Mouse (Mus musculus) lung, embryonic 14.5 days (tissue): ENCODE measurements around the gene Fgf11. TPM values are rescaled to one million over a fixed set of nuclear protein-coding genes. Genes with fewer than 3 reads are reported as not detected.

Source experiments
- ATAC-seq: fragments of 200-750 bp; cut with Nextera tagmentation; 2 replicates; pipeline ENCODE4 v1.8.0; 2017; ENCODE audit warnings: mild to moderate bottlenecking, moderate TSS enrichment, moderate library complexity; ENCODE audit not compliant: insufficient read depth
- DNase-seq: peaks from one replicate; pipeline ENCODE4 v3.0.0-alpha.2; 2015
- H3K27ac ChIP-seq: fragments of 300-500 bp; sonication (generic); 2 replicates; pipeline ENCODE4 v1.5.1; 2014; ENCODE audit warnings: low read depth, mild to moderate bottlenecking, moderate library complexity
- H3K27me3 ChIP-seq: fragments of 300-500 bp; sonication (generic); 2 replicates; pipeline ENCODE4 v1.6.1; 2014; ENCODE audit warnings: low read length, control low read depth; ENCODE audit not compliant: insufficient read depth
- H3K36me3 ChIP-seq: fragments of 300-500 bp; sonication (generic); 2 replicates; pipeline ENCODE4 v1.6.1; 2014; ENCODE audit warnings: control low read depth; ENCODE audit not compliant: insufficient read depth
- H3K4me1 ChIP-seq: fragments of 300-500 bp; sonication (generic); 2 replicates; pipeline ENCODE4 v1.6.1; 2014; ENCODE audit warnings: antibody characterized with exemption, control low read depth; ENCODE audit not compliant: insufficient read depth
- H3K4me2 ChIP-seq: fragments of 300-500 bp; sonication (generic); 2 replicates; pipeline ENCODE4 v1.6.1; 2014; ENCODE audit warnings: mild to moderate bottlenecking
- H3K4me3 ChIP-seq: fragments of 300-500 bp; sonication (generic); 2 replicates; pipeline ENCODE4 v1.5.1; 2014; ENCODE audit warnings: low read depth, low read length
- H3K9ac ChIP-seq: fragments of 300-500 bp; sonication (generic); 2 replicates; pipeline ENCODE4 v1.6.1; 2014
- H3K9me3 ChIP-seq: fragments of 300-500 bp; sonication (generic); 2 replicates; pipeline ENCODE4 v1.6.1; 2016; ENCODE audit warnings: low read depth, low read length, control low read depth
- CTCF ChIP-seq: IDR thresholded peaks from 2 replicates; pipeline ENCODE4 v1.5.1; 2016; ENCODE audit warnings: antibody characterized with exemption, low read depth
- WGBS: fragments of 180-500 bp; shearing (Covaris S2); extraction: QIAGEN DNeasy Blood & Tissue Kit; methylation state at CpG from one replicate; pipeline ENCODE4 v1.1.7; 2014; 5-methylcytosine and 5-hydroxymethylcytosine counted together
- polyA plus RNA-seq: library from polyadenylated mRNA; unstranded; fragments of >200 nt; fragmentation: Nextera tagmentation; extraction: Ambion mirVana; gene quantifications from 2 replicates; pipeline ENCODE4 v1.2.1, GENCODE M21; 2014

Gene Fgf11
- polyA plus RNA-seq, 1 experiment from 2014 or later = 1.6 TPM

DNA sequence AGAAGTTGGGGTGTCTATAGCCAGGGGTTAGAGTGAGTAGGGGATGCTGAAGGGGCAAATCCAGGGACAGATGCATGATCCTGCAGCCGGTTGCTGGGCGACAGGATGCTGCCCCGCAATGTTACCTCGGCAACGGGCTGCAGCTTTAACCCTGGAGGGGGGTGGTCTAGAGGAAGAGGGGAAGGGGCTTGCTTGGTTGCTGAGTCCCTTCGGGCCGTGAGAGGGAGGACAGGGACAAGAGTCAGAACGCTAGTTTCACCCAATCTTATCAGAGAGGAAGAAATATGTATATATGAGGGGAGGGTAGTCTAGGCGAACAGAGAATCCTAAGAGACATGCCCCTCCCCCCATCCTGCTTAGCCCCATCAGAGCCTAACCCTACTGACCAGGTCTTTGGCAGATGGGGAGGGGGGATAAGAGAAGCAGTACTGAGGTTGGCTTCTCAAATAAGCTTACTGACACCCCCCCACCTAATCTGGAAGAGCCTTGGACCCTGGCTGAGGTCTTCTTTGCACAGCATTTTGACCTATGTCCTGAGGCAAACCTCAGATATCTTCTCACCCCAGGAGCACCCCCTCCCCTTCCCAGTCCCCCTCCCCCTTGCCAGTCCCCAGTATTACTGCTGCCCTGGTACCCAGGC is 33.8 kb upstream of the Fgf11 start:
- H3K9me3 ChIP-seq = no peaks in the 10 kb centered on the region
- peaks cover 21% of the 10 kb centered on the region for H3K36me3 ChIP-seq
- H3K27ac ChIP-seq = no peak overlapping the region
- peak overlapping the region; percentile 73; the same call in 1 of the 2 replicates for H3K4me3 ChIP-seq
- 8% methylated on average over 9 of the region's 9 CpGs for WGBS
- DNase-seq (no peak), ATAC-seq (no peak)
- H3K9ac ChIP-seq = peak overlapping the region; percentile 20
- peak overlapping the region; percentile 75 for H3K4me2 ChIP-seq
- H3K4me1 ChIP-seq = peaks cover 19% of the 10 kb centered on the region; the same call in 1 of the 2 replicates
- no peak for TF ChIP-seq CTCF
- H3K27me3 ChIP-seq = peaks cover 14% of the 10 kb centered on the region; the same call in 1 of the 2 replicates

GRCm38 (mm10) chr11:69834001-69834549 is 32.4 kb upstream of the Fgf11 start:
- DNase-seq = peak; percentile 60
- peaks cover 14% of the 10 kb centered on the region; the same call in 1 of the 2 replicates for H3K27me3 ChIP-seq
- H3K4me1 ChIP-seq = peaks cover 16% of the 10 kb centered on the region; the same call in 1 of the 2 replicates
- H3K27ac ChIP-seq = no peak overlapping the region
- H3K9me3 ChIP-seq = no peaks in the 10 kb centered on the region
- H3K9ac ChIP-seq = peak overlapping the region; percentile 55
- peak overlapping the region; percentile 75 for H3K4me2 ChIP-seq
- 8% methylated on average over 46 of the region's 48 CpGs for WGBS
- H3K36me3 ChIP-seq = peaks cover 27% of the 10 kb centered on the region
- peak overlapping the region; percentile 73 for H3K4me3 ChIP-seq
- no peak for TF ChIP-seq CTCF
- ATAC-seq = no peak

DNA sequence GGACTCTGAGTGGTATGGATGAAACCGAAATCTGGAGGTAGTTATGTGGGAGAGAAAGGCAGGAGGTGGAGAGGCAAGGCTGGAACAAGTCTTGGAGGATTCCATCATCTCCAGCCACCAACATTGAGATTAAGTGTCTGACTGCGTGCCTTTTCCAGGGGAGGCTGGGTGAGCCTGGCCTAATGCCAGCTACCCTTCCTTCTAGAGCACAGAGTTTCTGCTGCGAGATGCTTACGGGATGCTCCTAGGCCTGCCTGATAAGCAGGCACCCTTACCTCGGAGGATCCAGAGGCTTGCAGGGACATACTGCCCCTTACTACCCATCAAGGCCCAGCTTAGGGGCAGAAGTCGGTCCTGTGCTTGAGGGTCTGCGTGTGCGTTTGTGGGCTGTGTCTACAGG is 31.9 kb upstream of the Fgf11 start:
- ATAC-seq = no peak
- 51% methylated on average over 8 of the region's 8 CpGs for WGBS
- H3K27ac ChIP-seq = no peak overlapping the region

GRCm38 (mm10) chr11:69828832-69829231 is 27.2 kb upstream of the Fgf11 start:
- Histone ChIP-seq H3K4me2 (no peak overlapping the region), H3K27me3 (peaks cover 4% of the 10 kb centered on the region; the same call in 1 of the 2 replicates), H3K4me1 (peaks cover 3% of the 10 kb centered on the region; the same call in 1 of the 2 replicates), H3K9me3 (no peaks in the 10 kb centered on the region), H3K4me3 (no peak overlapping the region), H3K9ac (no peak overlapping the region), H3K27ac (no peak overlapping the region), H3K36me3 (peaks cover 71% of the 10 kb centered on the region)
- WGBS = 73% methylated on average over 5 of the region's 5 CpGs
- no peak for DNase-seq
- ATAC-seq = no peak
- TF ChIP-seq CTCF = no peak

More for the DNA sequence above, 31.9 kb upstream of the Fgf11 start:
- Histone ChIP-seq H3K27me3 (peaks cover 14% of the 10 kb centered on the region; the same call in 1 of the 2 replicates), H3K4me1 (peaks cover 16% of the 10 kb centered on the region; the same call in 1 of the 2 replicates), H3K4me2 (peak overlapping the region; percentile 75), H3K9ac (peak overlapping the region; percentile 55), H3K4me3 (peak overlapping the region; percentile 73), H3K36me3 (peaks cover 32% of the 10 kb centered on the region), H3K9me3 (no peaks in the 10 kb centered on the region)
- TF ChIP-seq CTCF = no peak
- DNase-seq = no peak

GRCm38 (mm10) chr11:69823456-69823855 is 21.8 kb upstream of the Fgf11 start:
- H3K27me3 ChIP-seq = no peaks in the 10 kb centered on the region
- H3K36me3 ChIP-seq = peaks cover 41% of the 10 kb centered on the region
- DNase-seq (no peak), ATAC-seq (no peak)
- no peak overlapping the region for H3K4me3 ChIP-seq
- WGBS = 83% methylated on average over 2 of the region's 2 CpGs
- no peaks in the 10 kb centered on the region for H3K9me3 ChIP-seq
- H3K27ac ChIP-seq = no peak overlapping the region
- no peak overlapping the region for H3K4me2 ChIP-seq
- TF ChIP-seq CTCF = no peak
- no peak overlapping the region for H3K9ac ChIP-seq
- H3K4me1 ChIP-seq = no peaks in the 10 kb centered on the region

- Histone ChIP-seq H3K36me3 (peaks cover 31% of the 10 kb centered on the region; the same call in 1 of the 2 replicates), H3K4me1 (no peaks in the 10 kb centered on the region), H3K27ac (no peak within 1 kb of the TSS), H3K9me3 (peaks cover 7% of the 10 kb centered on the region; the same call in 1 of the 2 replicates), H3K9ac (no peak within 1 kb of the TSS), H3K27me3 (no peaks in the 10 kb centered on the region), H3K4me2 (no peak within 1 kb of the TSS), H3K4me3 (no peak within 1 kb of the TSS)
- ATAC-seq = no peak
- 78% methylated on average over 3 of the region's 3 CpGs for WGBS
- no peak for TF ChIP-seq CTCF
- no peak for DNase-seq
Observed at GRCm38 (mm10) chr11:69822080-69822479, 20.4 kb upstream of the Fgf11 start, which contains the start of gene Spem1. Spem1 (minus strand) TSS chr11:69822180.

DNA sequence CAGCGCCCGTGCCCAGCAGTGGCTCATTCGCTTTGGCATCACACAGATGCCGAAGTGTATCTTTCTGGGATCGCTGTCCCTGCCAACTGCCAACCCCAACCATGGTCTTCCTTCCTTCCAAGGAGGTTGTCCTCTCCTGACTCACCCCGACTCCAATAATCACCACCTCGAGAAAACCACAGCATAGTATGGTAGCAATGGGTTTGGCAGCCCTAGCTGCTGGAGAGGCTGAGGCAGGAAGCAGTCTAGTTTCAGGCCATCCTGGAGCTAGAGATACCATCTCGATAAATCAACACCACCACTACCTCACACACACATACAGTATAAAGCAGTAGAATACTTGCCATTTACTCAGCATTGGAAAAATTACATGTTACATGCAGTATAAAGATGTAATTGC is 17.2 kb upstream of the Fgf11 start:
- WGBS = 91% methylated on average over 8 of the region's 8 CpGs
- ATAC-seq = no peak
- peaks cover 7% of the 10 kb centered on the region; the same call in 1 of the 2 replicates for H3K9me3 ChIP-seq

More for the DNA sequence above, 17.2 kb upstream of the Fgf11 start:
- H3K4me2 ChIP-seq = no peak overlapping the region
- no peak for DNase-seq
- H3K4me1 ChIP-seq = no peaks in the 10 kb centered on the region
- H3K36me3 ChIP-seq = no peaks in the 10 kb centered on the region
- no peak overlapping the region for H3K4me3 ChIP-seq
- no peak for TF ChIP-seq CTCF
- no peak overlapping the region for H3K9ac ChIP-seq
- no peak overlapping the region for H3K27ac ChIP-seq
- no peaks in the 10 kb centered on the region for H3K27me3 ChIP-seq
